Mouse (Mus musculus) ES-E14 (cell line): ENCODE measurements around the gene Gm11111.

ENCODE experiments used
- CHD2 ChIP-seq: IDR thresholded peaks from 2 replicates; pipeline ENCODE4 v1.6.1; 2014; ENCODE audit warnings: mild to moderate bottlenecking, low read depth, low read length, inconsistent platforms
- HCFC1 ChIP-seq: IDR thresholded peaks from 2 replicates; pipeline ENCODE4 v1.6.1; 2012; ENCODE audit warnings: low read length, inconsistent platforms, borderline replicate concordance; ENCODE audit not compliant: insufficient read depth
- ZNF384 ChIP-seq: IDR thresholded peaks from 2 replicates; pipeline ENCODE4 v1.6.1; 2012; ENCODE audit warnings: low read depth, low read length, inconsistent platforms

DNA sequence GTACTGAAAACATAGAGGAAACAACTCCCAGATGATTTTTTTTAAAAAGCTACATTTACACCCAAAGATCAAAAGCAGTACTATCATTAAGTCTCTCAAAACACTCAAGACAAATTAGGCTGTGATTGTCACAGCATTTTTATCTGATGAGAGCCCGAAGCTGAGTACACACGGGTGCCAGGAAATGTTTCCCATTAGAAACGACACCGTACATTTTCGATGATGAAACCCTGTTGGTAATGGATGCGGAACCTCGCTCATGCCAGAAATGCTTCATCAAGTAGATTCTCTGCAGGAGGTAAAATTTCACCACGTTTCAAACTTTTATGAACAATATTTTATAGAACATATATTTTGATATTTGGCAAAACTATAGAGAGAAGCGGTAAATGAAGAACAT lies 10.3 kb downstream of the Gm11111 start:
- TF ChIP-seq CHD2 (no peak), HCFC1 (no peak), ZNF384 (no peak)
